Mouse (Mus musculus): ENCODE data around the gene Gm38394. TPM values are rescaled to one million over a fixed set of nuclear protein-coding genes. Genes with fewer than 3 reads are reported as not detected.

Gene Gm38394
- total and polyA plus RNA-seq, 2 experiments from 2014 or later = 1.7 to 5.3 TPM

- TF ChIP-seq CTCF (IDR thresholded peaks at IDR 0.05; ENCODE audit: low read depth) = no peak
- Histone ChIP-seq H3K9ac (replicated peaks; ENCODE audit: low read length) (no peak overlapping the region), H3K27me3 (ENCODE audit: insufficient read depth, low read length) (no peaks in the 10 kb centered on the region), H3K4me2 (ENCODE audit: low read depth, low read length) (no peak overlapping the region), H3K4me1 (ENCODE audit: insufficient read depth, low read length) (no peaks in the 10 kb centered on the region), H3K27ac (no peak overlapping the region), H3K4me3 (ENCODE audit: low read length) (no peak overlapping the region), H3K36me3 (ENCODE audit: insufficient read depth, low read length) (no peaks in the 10 kb centered on the region), H3K9me3 (ENCODE audit: low read length) (no peaks in the 10 kb centered on the region)
- DNase-seq (ENCODE audit: low spot score) (no peak), ATAC-seq (no peak)
- WGBS = 91% methylated on average over 1 of the region's 1 CpGs
Measured at GRCm38 (mm10) chr1:133694876-133695275, 33.8 kb upstream of the Gm38394 start.

- Histone ChIP-seq H3K4me2 (ENCODE audit: low read depth, low read length) (no peak overlapping the region), H3K36me3 (ENCODE audit: insufficient read depth, low read length) (no peaks in the 10 kb centered on the region), H3K9me3 (ENCODE audit: low read length) (no peaks in the 10 kb centered on the region), H3K4me3 (ENCODE audit: low read length) (no peak overlapping the region), H3K27ac (no peak overlapping the region), H3K4me1 (ENCODE audit: insufficient read depth, low read length) (no peaks in the 10 kb centered on the region), H3K27me3 (ENCODE audit: insufficient read depth, low read length) (no peaks in the 10 kb centered on the region), H3K9ac (replicated peaks; ENCODE audit: low read length) (no peak overlapping the region)
- no peak for DNase-seq (ENCODE audit: low spot score)
- TF ChIP-seq CTCF (IDR thresholded peaks at IDR 0.05; ENCODE audit: low read depth) = no peak
- ATAC-seq = no peak
- WGBS = 16% methylated on average over 1 of the region's 1 CpGs
Measured at GRCm38 (mm10) chr1:133694301-133694700, 33.2 kb upstream of the Gm38394 start.

- H3K27me3 ChIP-seq (ENCODE audit: insufficient read depth, low read length) = no peaks in the 10 kb centered on the region
- no peak overlapping the region for H3K4me2 ChIP-seq (ENCODE audit: low read depth, low read length)
- no peak overlapping the region for H3K27ac ChIP-seq
- DNase-seq (ENCODE audit: low spot score) (no peak), ATAC-seq (no peak)
- H3K4me3 ChIP-seq (ENCODE audit: low read length) = no peak overlapping the region
- no peak overlapping the region for H3K9ac ChIP-seq (replicated peaks; ENCODE audit: low read length)
- H3K4me1 ChIP-seq (ENCODE audit: insufficient read depth, low read length) = no peaks in the 10 kb centered on the region
- no peak for TF ChIP-seq CTCF (IDR thresholded peaks at IDR 0.05; ENCODE audit: low read depth)
- H3K36me3 ChIP-seq (ENCODE audit: insufficient read depth, low read length) = no peaks in the 10 kb centered on the region
- no peaks in the 10 kb centered on the region for H3K9me3 ChIP-seq (ENCODE audit: low read length)
- WGBS = 75% methylated on average over 11 of the region's 11 CpGs
Measured at GRCm38 (mm10) chr1:133693536-133694114, 32.5 kb upstream of the Gm38394 start.

GRCm38 (mm10) chr1:133692195-133692594, 31.1 kb upstream of the Gm38394 start:
- H3K4me1 ChIP-seq (ENCODE audit: insufficient read depth, low read length) = no peaks in the 10 kb centered on the region
- no peak overlapping the region for H3K4me2 ChIP-seq (ENCODE audit: low read depth, low read length)
- H3K9ac ChIP-seq (replicated peaks; ENCODE audit: low read length) = no peak overlapping the region
- WGBS = 38% methylated on average over 4 of the region's 4 CpGs
- H3K4me3 ChIP-seq (ENCODE audit: low read length) = no peak overlapping the region
- no peaks in the 10 kb centered on the region for H3K27me3 ChIP-seq (ENCODE audit: insufficient read depth, low read length)
- no peaks in the 10 kb centered on the region for H3K36me3 ChIP-seq (ENCODE audit: insufficient read depth, low read length)
- no peak overlapping the region for H3K27ac ChIP-seq
- no peaks in the 10 kb centered on the region for H3K9me3 ChIP-seq (ENCODE audit: low read length)
- no peak for DNase-seq (ENCODE audit: low spot score)
- ATAC-seq = no peak
- no peak for TF ChIP-seq CTCF (IDR thresholded peaks at IDR 0.05; ENCODE audit: low read depth)

- WGBS = 94% methylated on average over 6 of the region's 6 CpGs
- no peaks in the 10 kb centered on the region for H3K27me3 ChIP-seq (ENCODE audit: insufficient read depth, low read length)
Measured at GRCm38 (mm10) chr1:133691046-133691445, 29.9 kb upstream of the Gm38394 start.

GRCm38 (mm10) chr1:133689897-133690296, 28.8 kb upstream of the Gm38394 start, which contains the start of gene Lax1:
TSS of gene Lax1 (minus strand) at chr1:133690108.
- WGBS = 54% methylated on average over 6 of the region's 6 CpGs
- no peak for ATAC-seq
- no peak within 1 kb of the TSS for H3K9ac ChIP-seq (replicated peaks; ENCODE audit: low read length)
- H3K27ac ChIP-seq = no peak within 1 kb of the TSS
- H3K4me2 ChIP-seq (ENCODE audit: low read depth, low read length) = no peak within 1 kb of the TSS
- no peaks in the 10 kb centered on the region for H3K36me3 ChIP-seq (ENCODE audit: insufficient read depth, low read length)
- no peak within 1 kb of the TSS for H3K4me3 ChIP-seq (ENCODE audit: low read length)
- H3K27me3 ChIP-seq (ENCODE audit: insufficient read depth, low read length) = no peaks in the 10 kb centered on the region
- no peaks in the 10 kb centered on the region for H3K9me3 ChIP-seq (ENCODE audit: low read length)
- H3K4me1 ChIP-seq (ENCODE audit: insufficient read depth, low read length) = no peaks in the 10 kb centered on the region
- TF ChIP-seq CTCF (IDR thresholded peaks at IDR 0.05; ENCODE audit: low read depth) = no peak
- DNase-seq (ENCODE audit: low spot score) = no peak

More at GRCm38 (mm10) chr1:133691046-133691445, 29.9 kb upstream of the Gm38394 start:
- no peak for DNase-seq (ENCODE audit: low spot score)
- Histone ChIP-seq H3K9ac (replicated peaks; ENCODE audit: low read length) (no peak overlapping the region), H3K4me1 (ENCODE audit: insufficient read depth, low read length) (no peaks in the 10 kb centered on the region), H3K9me3 (ENCODE audit: low read length) (no peaks in the 10 kb centered on the region), H3K4me2 (ENCODE audit: low read depth, low read length) (no peak overlapping the region), H3K36me3 (ENCODE audit: insufficient read depth, low read length) (no peaks in the 10 kb centered on the region), H3K4me3 (ENCODE audit: low read length) (no peak overlapping the region), H3K27ac (no peak overlapping the region)
- ATAC-seq = no peak
- TF ChIP-seq CTCF (IDR thresholded peaks at IDR 0.05; ENCODE audit: low read depth) = no peak

GRCm38 (mm10) chr1:133688301-133688700, 27.2 kb upstream of the Gm38394 start:
- no peak for TF ChIP-seq CTCF (IDR thresholded peaks at IDR 0.05; ENCODE audit: low read depth)
- Histone ChIP-seq H3K9me3 (ENCODE audit: low read length) (no peaks in the 10 kb centered on the region), H3K36me3 (ENCODE audit: insufficient read depth, low read length) (no peaks in the 10 kb centered on the region), H3K4me3 (ENCODE audit: low read length) (no peak overlapping the region), H3K27ac (no peak overlapping the region), H3K4me1 (ENCODE audit: insufficient read depth, low read length) (no peaks in the 10 kb centered on the region), H3K27me3 (ENCODE audit: insufficient read depth, low read length) (no peaks in the 10 kb centered on the region), H3K9ac (replicated peaks; ENCODE audit: low read length) (no peak overlapping the region), H3K4me2 (ENCODE audit: low read depth, low read length) (no peak overlapping the region)
- ATAC-seq = no peak
- DNase-seq (ENCODE audit: low spot score) = no peak
- WGBS = 78% methylated on average over 7 of the region's 7 CpGs

All from hindbrain, postnatal 0 days (tissue).